Mouse (Mus musculus): ENCODE results near the gene Chchd6. TPM values are rescaled to one million over a fixed set of nuclear protein-coding genes. Genes with fewer than 3 reads are reported as not detected.

Chchd6 gene
- polyA plus RNA-seq, 1 experiment from 2014 or later = 55.9 TPM

- Histone ChIP-seq H3K4me2 (ENCODE audit: low read depth, low read length) (no peak overlapping the region), H3K27me3 (ENCODE audit: control insufficient read depth, insufficient read depth, low read depth, low read length) (no peaks in the 10 kb centered on the region), H3K36me3 (ENCODE audit: control insufficient read depth, insufficient read depth, low read length) (no peaks in the 10 kb centered on the region), H3K9me3 (ENCODE audit: control insufficient read depth, low read length) (no peaks in the 10 kb centered on the region), H3K9ac (ENCODE audit: low read length) (no peak overlapping the region), H3K4me3 (ENCODE audit: low read length) (no peak overlapping the region), H3K4me1 (replicated peaks; ENCODE audit: control insufficient read depth, insufficient read depth, low read length) (peaks cover 2% of the 10 kb centered on the region; the same call in 1 of the 2 replicates), H3K27ac (ENCODE audit: low read length) (peak overlapping the region; percentile 34; the same call in 1 of the 2 replicates)
- ATAC-seq (ENCODE audit: low read depth) = peak; percentile 73
Observed at GRCm38 (mm10) chr6:89368812-89369211, 226.6 kb downstream of the Chchd6 start.

GRCm38 (mm10) chr6:89364342-89364741, 231.1 kb downstream of the Chchd6 start:
- H3K27me3 ChIP-seq (ENCODE audit: control insufficient read depth, insufficient read depth, low read depth, low read length) = no peaks in the 10 kb centered on the region
- H3K9me3 ChIP-seq (ENCODE audit: control insufficient read depth, low read length) = no peaks in the 10 kb centered on the region
- 53% methylated on average over 3 of the region's 3 CpGs for WGBS
- no peak overlapping the region for H3K27ac ChIP-seq (ENCODE audit: low read length)
- ATAC-seq (ENCODE audit: low read depth) = no peak
- H3K4me3 ChIP-seq (ENCODE audit: low read length) = no peak overlapping the region
- H3K4me2 ChIP-seq (ENCODE audit: low read depth, low read length) = no peak overlapping the region
- no peaks in the 10 kb centered on the region for H3K36me3 ChIP-seq (ENCODE audit: control insufficient read depth, insufficient read depth, low read length)
- no peak overlapping the region for H3K9ac ChIP-seq (ENCODE audit: low read length)
- peaks cover 30% of the 10 kb centered on the region for H3K4me1 ChIP-seq (replicated peaks; ENCODE audit: control insufficient read depth, insufficient read depth, low read length)

GRCm38 (mm10) chr6:89363107-89363451, 232.4 kb downstream of the Chchd6 start:
- peaks cover 37% of the 10 kb centered on the region for H3K4me1 ChIP-seq (replicated peaks; ENCODE audit: control insufficient read depth, insufficient read depth, low read length)
- H3K9me3 ChIP-seq (ENCODE audit: control insufficient read depth, low read length) = no peaks in the 10 kb centered on the region
- H3K4me3 ChIP-seq (ENCODE audit: low read length) = peak overlapping the region; percentile 96
- no peak overlapping the region for H3K27ac ChIP-seq (ENCODE audit: low read length)
- no peak for ATAC-seq (ENCODE audit: low read depth)
- no peaks in the 10 kb centered on the region for H3K27me3 ChIP-seq (ENCODE audit: control insufficient read depth, insufficient read depth, low read depth, low read length)
- 3% methylated on average over 16 of the region's 16 CpGs for WGBS
- H3K9ac ChIP-seq (ENCODE audit: low read length) = peak overlapping the region; percentile 73
- H3K4me2 ChIP-seq (ENCODE audit: low read depth, low read length) = peak overlapping the region; percentile 99
- no peaks in the 10 kb centered on the region for H3K36me3 ChIP-seq (ENCODE audit: control insufficient read depth, insufficient read depth, low read length)

- peak within 1 kb of the TSS; percentile 95 for H3K9ac ChIP-seq (ENCODE audit: low read length)
- H3K27me3 ChIP-seq (ENCODE audit: control insufficient read depth, insufficient read depth, low read depth, low read length) = no peaks in the 10 kb centered on the region
- H3K4me3 ChIP-seq (ENCODE audit: low read length) = peak within 1 kb of the TSS; percentile 96
- peaks cover 37% of the 10 kb centered on the region for H3K4me1 ChIP-seq (replicated peaks; ENCODE audit: control insufficient read depth, insufficient read depth, low read length)
- no peaks in the 10 kb centered on the region for H3K9me3 ChIP-seq (ENCODE audit: control insufficient read depth, low read length)
- peak; percentile 88 for ATAC-seq (ENCODE audit: low read depth)
- WGBS = under 1% methylated on average over 49 of the region's 110 CpGs
- H3K36me3 ChIP-seq (ENCODE audit: control insufficient read depth, insufficient read depth, low read length) = no peaks in the 10 kb centered on the region
- H3K27ac ChIP-seq (ENCODE audit: low read length) = peak within 1 kb of the TSS; percentile 63
- H3K4me2 ChIP-seq (ENCODE audit: low read depth, low read length) = peak within 1 kb of the TSS; percentile 99
Observed at GRCm38 (mm10) chr6:89362281-89363106, 233.0 kb downstream of the Chchd6 start, which contains the start of gene Plxna1. Gene Plxna1, minus strand, starts transcription at chr6:89362620.

- no peaks in the 10 kb centered on the region for H3K27me3 ChIP-seq (ENCODE audit: control insufficient read depth, insufficient read depth, low read depth, low read length)
- peak overlapping the region; percentile 96 for H3K4me3 ChIP-seq (ENCODE audit: low read length)
- peak overlapping the region; percentile 63 for H3K27ac ChIP-seq (ENCODE audit: low read length)
- peak overlapping the region; percentile 99 for H3K4me2 ChIP-seq (ENCODE audit: low read depth, low read length)
- no peaks in the 10 kb centered on the region for H3K9me3 ChIP-seq (ENCODE audit: control insufficient read depth, low read length)
- WGBS = under 1% methylated on average over 77 of the region's 80 CpGs
- ATAC-seq (ENCODE audit: low read depth) = peak; percentile 51
- peak overlapping the region; percentile 95 for H3K9ac ChIP-seq (ENCODE audit: low read length)
- H3K4me1 ChIP-seq (replicated peaks; ENCODE audit: control insufficient read depth, insufficient read depth, low read length) = peaks cover 37% of the 10 kb centered on the region
- H3K36me3 ChIP-seq (ENCODE audit: control insufficient read depth, insufficient read depth, low read length) = peaks cover 4% of the 10 kb centered on the region; the same call in 1 of the 2 replicates
Observed at GRCm38 (mm10) chr6:89361418-89362280, 233.8 kb downstream of the Chchd6 start.

- WGBS = 44% methylated on average over 8 of the region's 8 CpGs
- Histone ChIP-seq H3K9ac (ENCODE audit: low read length) (peak overlapping the region; percentile 95), H3K9me3 (ENCODE audit: control insufficient read depth, low read length) (no peaks in the 10 kb centered on the region), H3K27ac (ENCODE audit: low read length) (0 out of 2 replicates have a peak overlapping the region, but pooled peaks have one; percentile 63), H3K4me3 (ENCODE audit: low read length) (peak overlapping the region; percentile 96), H3K27me3 (ENCODE audit: control insufficient read depth, insufficient read depth, low read depth, low read length) (no peaks in the 10 kb centered on the region), H3K36me3 (ENCODE audit: control insufficient read depth, insufficient read depth, low read length) (peaks cover 7% of the 10 kb centered on the region; the same call in 1 of the 2 replicates), H3K4me2 (ENCODE audit: low read depth, low read length) (peak overlapping the region; percentile 99), H3K4me1 (replicated peaks; ENCODE audit: control insufficient read depth, insufficient read depth, low read length) (peaks cover 37% of the 10 kb centered on the region)
- ATAC-seq (ENCODE audit: low read depth) = 0 out of 2 replicates have a peak, but pooled peaks have one; percentile 0
Observed at GRCm38 (mm10) chr6:89360709-89361417, 234.6 kb downstream of the Chchd6 start.

- Histone ChIP-seq H3K4me3 (ENCODE audit: low read length) (peak overlapping the region; percentile 96; the same call in 1 of the 2 replicates), H3K9me3 (ENCODE audit: control insufficient read depth, low read length) (no peaks in the 10 kb centered on the region), H3K27ac (ENCODE audit: low read length) (no peak overlapping the region), H3K36me3 (ENCODE audit: control insufficient read depth, insufficient read depth, low read length) (peaks cover 8% of the 10 kb centered on the region; the same call in 1 of the 2 replicates), H3K27me3 (ENCODE audit: control insufficient read depth, insufficient read depth, low read depth, low read length) (no peaks in the 10 kb centered on the region), H3K9ac (ENCODE audit: low read length) (peak overlapping the region; percentile 95), H3K4me1 (replicated peaks; ENCODE audit: control insufficient read depth, insufficient read depth, low read length) (peaks cover 37% of the 10 kb centered on the region), H3K4me2 (ENCODE audit: low read depth, low read length) (peak overlapping the region; percentile 99)
- no peak for ATAC-seq (ENCODE audit: low read depth)
- WGBS = 61% methylated on average over 20 of the region's 20 CpGs
Observed at GRCm38 (mm10) chr6:89359771-89360708, 235.4 kb downstream of the Chchd6 start.

GRCm38 (mm10) chr6:89359192-89359591, 236.3 kb downstream of the Chchd6 start:
- peaks cover 36% of the 10 kb centered on the region for H3K4me1 ChIP-seq (replicated peaks; ENCODE audit: control insufficient read depth, insufficient read depth, low read length)
- H3K9me3 ChIP-seq (ENCODE audit: control insufficient read depth, low read length) = no peaks in the 10 kb centered on the region
- no peaks in the 10 kb centered on the region for H3K27me3 ChIP-seq (ENCODE audit: control insufficient read depth, insufficient read depth, low read depth, low read length)
- no peak overlapping the region for H3K4me2 ChIP-seq (ENCODE audit: low read depth, low read length)
- H3K27ac ChIP-seq (ENCODE audit: low read length) = no peak overlapping the region
- 71% methylated on average over 3 of the region's 3 CpGs for WGBS
- H3K9ac ChIP-seq (ENCODE audit: low read length) = no peak overlapping the region
- H3K36me3 ChIP-seq (ENCODE audit: control insufficient read depth, insufficient read depth, low read length) = peaks cover 15% of the 10 kb centered on the region
- ATAC-seq (ENCODE audit: low read depth) = no peak
- no peak overlapping the region for H3K4me3 ChIP-seq (ENCODE audit: low read length)
